Mouse (Mus musculus): ENCODE measurements around the gene Exoc3l2.

Gene Exoc3l2

DNA sequence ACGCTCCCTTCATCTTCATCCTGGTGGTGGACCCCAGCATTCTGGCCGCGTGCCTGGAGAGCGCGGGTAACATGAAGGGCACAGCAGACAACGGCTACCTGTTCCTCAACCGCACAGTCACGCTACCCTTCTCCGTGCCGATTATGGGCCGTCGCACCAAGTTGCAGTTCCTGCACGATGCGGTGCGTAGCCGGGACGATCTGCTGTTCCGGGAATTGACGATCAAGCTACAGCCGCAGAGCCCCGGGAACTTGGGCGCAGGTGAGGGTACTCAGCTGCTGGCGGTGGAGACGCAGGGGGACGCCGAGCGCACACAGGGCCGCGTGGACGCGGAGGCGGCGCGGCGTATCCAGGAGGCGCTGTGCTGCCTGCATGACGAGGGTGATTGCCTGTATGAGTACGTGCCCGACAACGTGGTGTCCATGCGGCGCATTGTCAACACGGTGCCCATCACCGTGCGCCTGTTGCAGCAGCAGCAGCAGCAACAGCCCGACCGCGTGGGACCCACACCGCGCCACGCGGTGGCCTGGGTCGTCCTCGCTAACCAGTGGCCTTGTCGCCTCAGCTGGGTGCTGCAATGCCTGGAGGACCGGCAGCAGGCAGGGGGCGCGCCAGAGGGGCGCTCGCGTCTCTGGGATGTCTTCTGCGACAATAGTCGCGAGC, 60.8 kb downstream of the Exoc3l2 start:
- DNase-seq, result no peak

DNA sequence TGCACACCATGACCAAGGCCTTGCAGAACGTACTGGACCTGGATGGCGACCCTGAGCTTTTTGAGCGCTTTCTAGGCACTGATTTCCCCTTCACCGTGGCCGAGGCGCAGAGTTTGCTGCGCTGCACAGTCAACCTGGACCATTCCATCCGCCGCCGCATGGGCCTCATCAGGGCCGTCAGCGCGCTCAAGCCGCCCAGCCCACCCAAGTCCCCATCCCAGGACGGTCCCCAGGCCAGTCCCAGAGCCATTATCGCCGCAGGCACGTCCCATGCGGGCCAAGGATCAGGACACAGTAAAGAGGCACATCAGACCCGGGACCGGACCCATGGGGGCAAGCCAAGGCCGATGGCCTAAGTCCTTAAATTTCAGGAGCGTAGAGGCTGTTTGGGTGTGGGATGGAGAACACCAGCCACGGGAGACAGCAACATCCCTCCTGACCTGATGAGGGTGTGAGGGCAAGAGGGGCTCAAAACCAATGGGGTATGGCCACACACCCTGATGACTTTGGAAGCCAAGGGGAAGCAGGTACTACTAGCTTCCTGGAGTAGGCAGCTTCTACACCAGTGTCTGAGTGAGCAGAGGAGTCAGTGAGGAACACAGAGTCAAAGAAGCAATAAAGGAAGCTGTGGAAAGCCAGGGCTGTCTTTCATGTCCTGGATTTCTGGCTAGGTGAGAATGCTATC, 61.4 kb downstream of the Exoc3l2 start:
- DNase-seq, result no peak

DNA sequence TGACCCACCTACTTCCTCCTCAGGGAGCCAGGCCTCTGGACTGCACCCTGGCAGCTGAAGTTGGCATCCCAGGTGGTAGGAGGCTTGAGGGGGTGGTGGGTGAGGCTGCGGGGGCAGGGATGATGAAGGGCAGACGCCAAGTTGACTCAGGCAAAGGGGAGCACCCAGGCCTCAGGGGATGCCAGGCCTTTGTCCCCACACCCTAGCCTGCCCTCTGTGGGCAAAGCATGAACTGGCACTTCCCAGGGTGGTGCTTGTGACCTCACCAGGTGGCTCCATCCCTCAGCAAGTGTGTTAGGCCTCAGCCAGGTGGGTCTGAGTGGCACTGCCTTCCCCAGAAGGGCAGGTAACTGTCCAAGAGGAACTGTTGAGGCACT, 62.0 kb downstream of the Exoc3l2 start:
- no peak for DNase-seq

DNA sequence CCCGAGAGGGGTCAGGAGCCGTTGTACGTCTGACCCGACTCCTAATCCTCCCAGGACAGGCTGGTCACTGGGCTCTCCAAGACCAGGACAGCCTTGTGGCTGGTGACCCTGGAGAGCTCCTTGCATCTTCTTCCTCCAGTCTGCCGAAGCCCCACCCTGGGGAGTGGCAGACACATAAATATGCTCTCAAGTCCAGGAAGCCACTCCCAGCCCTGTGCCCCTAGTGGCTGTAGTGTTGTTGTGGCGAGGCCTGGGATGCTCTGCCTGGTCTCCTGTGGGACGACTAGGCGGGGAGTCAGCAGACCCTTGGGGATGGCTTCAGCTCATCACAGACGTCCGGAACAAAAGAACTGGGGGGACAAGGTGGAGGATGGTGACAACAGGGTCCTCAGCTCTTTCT, 67.9 kb downstream of the Exoc3l2 start:
- no peak for DNase-seq

DNA sequence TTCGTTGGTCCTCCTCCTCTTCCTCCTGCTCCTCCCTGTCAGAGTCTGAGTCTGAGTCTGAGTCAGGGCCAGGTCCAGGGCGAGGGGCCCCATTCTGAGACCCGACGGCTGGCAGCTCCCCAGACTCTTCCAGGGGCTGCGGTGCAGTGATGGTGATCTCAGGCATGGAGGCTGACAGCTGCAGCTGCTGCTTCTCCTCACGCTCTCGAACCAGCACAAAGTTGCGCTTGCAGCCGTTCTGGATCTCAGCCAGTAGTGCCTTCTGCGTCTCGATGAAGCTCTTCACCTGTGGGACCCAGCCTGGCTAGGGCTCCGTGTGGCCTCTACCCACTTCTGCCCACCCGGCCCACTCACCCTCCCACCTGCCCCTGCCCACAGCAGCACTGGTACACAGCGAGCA, 69.1 kb downstream of the Exoc3l2 start:
- DNase-seq, result no peak

DNA sequence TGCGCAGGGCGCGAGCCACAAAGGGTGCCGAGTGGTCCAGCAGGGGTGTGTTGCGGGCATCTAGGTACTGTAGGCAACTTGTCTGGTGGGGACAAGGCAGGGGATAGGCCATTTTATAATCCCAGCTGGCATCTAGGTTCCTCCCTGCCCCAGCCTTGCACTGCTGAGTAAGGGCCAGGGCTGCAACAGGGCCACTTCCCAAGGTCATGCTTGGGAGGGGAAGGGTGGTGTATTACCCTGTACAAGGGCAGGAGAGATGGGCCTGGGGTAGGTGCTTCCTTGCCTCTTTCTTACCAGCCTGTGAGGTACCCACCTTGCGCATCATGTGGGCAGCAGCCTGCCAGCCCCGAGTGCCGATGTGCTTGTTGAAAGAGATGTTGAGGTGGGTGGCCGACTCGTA, 71.5 kb downstream of the Exoc3l2 start:
- no peak for DNase-seq

DNA sequence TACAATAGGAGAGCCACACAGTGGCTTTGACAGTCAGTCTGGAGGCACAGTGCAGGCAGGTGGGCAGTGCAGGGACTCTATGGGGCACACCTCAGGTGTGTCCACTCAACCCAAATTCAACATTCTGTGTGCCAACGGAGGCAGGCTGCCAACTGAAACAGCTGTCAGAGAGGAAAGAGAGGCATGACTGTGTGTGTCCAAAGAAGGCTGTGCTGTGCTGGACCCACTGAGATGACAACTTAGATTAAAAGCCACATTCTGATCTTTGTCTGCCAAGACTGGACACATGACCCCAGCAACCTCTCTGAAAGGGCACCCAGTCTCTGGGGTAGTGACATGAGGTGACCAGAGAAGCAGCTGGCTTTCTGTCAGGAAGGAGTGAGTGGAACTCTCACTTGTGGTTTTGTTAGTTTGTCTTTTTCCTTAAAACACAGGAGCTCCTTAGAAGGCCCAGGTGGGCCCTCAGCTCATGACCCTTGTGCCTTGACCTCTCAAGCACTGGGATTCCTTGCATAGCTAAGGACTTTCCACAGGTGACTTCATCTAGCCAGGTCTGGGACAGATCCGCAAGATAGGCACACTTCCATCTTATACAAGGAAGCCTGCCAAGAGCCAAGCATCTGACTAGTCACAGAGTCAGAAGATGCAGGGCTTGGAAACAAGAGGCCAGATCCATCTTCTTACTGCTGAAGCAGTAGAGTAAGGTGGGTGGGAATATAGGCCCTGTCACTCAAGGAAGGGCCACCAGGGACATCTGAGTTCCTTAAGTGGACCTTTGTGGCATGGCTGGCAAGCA, 77.8 kb downstream of the Exoc3l2 start:
- peak; percentile 67 for DNase-seq

DNA sequence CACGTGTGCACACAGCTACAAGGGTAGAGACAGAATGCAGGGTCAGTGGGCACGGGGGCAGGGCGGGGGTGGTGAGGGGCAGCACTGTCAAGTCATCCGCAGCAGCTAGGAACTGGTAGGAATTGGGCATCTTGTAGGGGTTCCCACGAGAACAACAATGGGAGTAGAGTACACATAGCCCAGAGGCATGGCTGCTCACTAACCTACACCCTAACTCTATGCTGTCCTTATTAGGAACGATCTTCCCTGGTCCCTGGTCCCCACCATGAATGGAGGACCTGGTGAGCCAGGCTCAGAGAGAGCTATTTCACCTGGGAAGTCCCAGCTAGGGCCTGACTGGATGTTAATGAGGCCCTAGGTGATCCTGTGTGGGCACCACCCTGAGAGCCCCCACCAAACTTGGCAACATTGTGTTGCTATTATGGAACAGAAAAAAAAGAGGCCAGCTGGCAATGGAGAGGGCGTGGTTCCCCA, 78.6 kb downstream of the Exoc3l2 start:
- no peak for DNase-seq

DNA sequence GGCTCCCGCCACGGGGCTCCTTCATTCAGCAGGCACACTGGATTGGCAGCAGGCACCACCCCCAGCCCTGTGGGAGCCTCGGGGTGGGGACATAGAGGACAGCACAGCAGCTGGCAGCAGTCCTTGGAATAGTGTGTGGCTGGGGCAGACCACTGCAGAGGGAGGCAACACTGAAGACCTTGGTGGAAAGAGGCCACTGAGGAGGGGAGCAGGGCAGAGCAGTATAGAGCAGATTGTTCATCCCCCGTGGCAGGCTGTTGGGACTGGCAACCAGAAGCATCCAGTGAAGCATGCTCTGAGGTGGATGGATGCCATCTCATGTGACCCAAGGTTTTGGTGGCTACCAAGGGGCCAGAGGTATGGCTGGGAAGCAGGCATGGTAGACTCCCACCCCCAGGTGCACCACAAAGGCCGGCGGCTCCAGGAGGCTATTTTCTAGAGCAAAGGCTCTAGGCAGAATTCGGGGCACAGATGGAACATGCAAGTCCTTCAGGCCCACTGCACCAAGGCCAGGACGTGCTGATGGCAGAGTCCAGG, 79.1 kb downstream of the Exoc3l2 start:
- peak; percentile 83 for DNase-seq

DNA sequence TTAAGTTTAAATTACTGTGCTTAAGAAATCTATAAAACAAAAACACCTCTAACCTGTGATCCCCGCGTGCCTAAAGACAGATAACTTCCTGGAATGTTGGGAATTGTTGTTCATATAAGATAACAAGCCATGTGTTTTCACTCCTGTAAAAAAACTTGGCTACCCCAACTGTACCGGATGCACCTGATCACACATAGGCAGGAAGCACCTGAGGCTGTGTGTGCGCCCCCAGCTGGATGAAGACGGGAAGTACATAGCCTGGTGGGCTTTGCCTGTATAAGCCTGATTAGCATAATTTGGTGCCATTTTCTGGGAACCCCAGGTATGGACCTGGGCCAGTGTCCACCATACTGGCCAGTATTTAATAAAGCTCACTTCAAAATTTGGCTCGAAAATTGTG, 80.5 kb downstream of the Exoc3l2 start:
- no peak for DNase-seq

DNA sequence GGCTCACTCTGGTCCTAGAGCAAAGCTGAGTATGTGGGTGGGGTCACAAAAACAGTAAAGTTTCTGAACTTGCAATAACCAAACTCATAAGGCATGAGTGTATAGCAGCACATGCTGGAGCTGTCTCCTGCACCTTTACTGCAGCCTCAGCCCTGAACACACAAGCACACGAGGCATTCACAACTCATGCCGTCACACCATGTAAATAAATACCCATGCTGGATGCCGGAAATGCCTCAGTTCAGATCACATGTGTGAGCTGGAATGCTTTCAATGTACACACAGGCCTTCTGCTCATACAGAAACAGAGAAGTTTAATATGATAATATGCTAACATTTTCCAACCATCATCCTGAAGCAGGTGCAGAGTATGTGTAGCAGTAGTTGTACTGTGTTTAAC, 82.9 kb downstream of the Exoc3l2 start:
- DNase-seq, result no peak
